Mouse (Mus musculus) myocyte (in vitro differentiated cells): ENCODE results near the gene Trhr2. TPM values are rescaled to one million over a fixed set of nuclear protein-coding genes. Genes with fewer than 3 reads are reported as not detected.
A peak's percentile ranks its signal among the peaks of the same experiment; 100 is the strongest.

ENCODE experiments used
- H3K27me3 ChIP-seq: one replicate; pipeline ENCODE4 v1.6.1; 2011; ENCODE audit not compliant: control insufficient read depth, insufficient read depth, insufficient read length
- H3K36me3 ChIP-seq: one replicate; pipeline ENCODE4 v1.6.1; 2011; ENCODE audit not compliant: control insufficient read depth, insufficient read depth
- H3K4me2 ChIP-seq: one replicate; pipeline ENCODE4 v1.6.1; 2011; ENCODE audit warnings: low read depth, control low read depth
- H3K4me3 ChIP-seq: one replicate; pipeline ENCODE4 v1.5.1; 2011; ENCODE audit warnings: mild to moderate bottlenecking, control low read depth, moderate library complexity
- H3K79me2 ChIP-seq: one replicate; pipeline ENCODE4 v1.6.1; 2011; ENCODE audit not compliant: control insufficient read depth, insufficient read depth
- H3ac ChIP-seq: one replicate; pipeline ENCODE4 v1.6.1; 2011; ENCODE audit not compliant: control insufficient read depth, insufficient read length
- CEBPB ChIP-seq: IDR thresholded peaks from 2 replicates; pipeline ENCODE4 v1.6.1; 2011; ENCODE audit warnings: mild to moderate bottlenecking, moderate library complexity; ENCODE audit not compliant: poor library complexity, insufficient read depth, severe bottlenecking
- E2F4 ChIP-seq: IDR thresholded peaks from one replicate; pipeline ENCODE4 v1.6.1; 2011; ENCODE audit warnings: mild to moderate bottlenecking, control low read depth, moderate library complexity; ENCODE audit not compliant: insufficient read depth
- MAX ChIP-seq: IDR thresholded peaks from one replicate; pipeline ENCODE4 v1.6.1; 2011; ENCODE audit warnings: low read depth, mild to moderate bottlenecking, control low read depth
- MYOD1 ChIP-seq, 3 experiments: IDR thresholded peaks; one replicate each; pipeline ENCODE4 v1.6.1; 2011; ENCODE audit warnings: control low read depth in 2 of 3, low read depth in 2 of 3, mild to moderate bottlenecking in 2 of 3, moderate library complexity in 1 of 3; ENCODE audit not compliant: insufficient read length in 2 of 3, control insufficient read depth in 1 of 3
- MYOG ChIP-seq, 3 experiments: IDR thresholded peaks; one replicate each; pipeline ENCODE4 v1.6.1; 2011; ENCODE audit warnings: control low read depth in 2 of 3, low read depth in 2 of 3, mild to moderate bottlenecking in 2 of 3; ENCODE audit not compliant: insufficient read length in 2 of 3, control insufficient read depth in 1 of 3, insufficient read depth in 1 of 3
- POLR2A ChIP-seq: IDR thresholded peaks from one replicate; pipeline ENCODE4 v1.6.1; 2011; ENCODE audit warnings: low read depth, mild to moderate bottlenecking, control low read depth, moderate library complexity; ENCODE audit not compliant: insufficient read length
- POLR2AphosphoS2 ChIP-seq: IDR thresholded peaks from one replicate; pipeline ENCODE4 v1.6.1; 2011; ENCODE audit warnings: low read depth, control low read depth; ENCODE audit not compliant: insufficient read length
- REST ChIP-seq: IDR thresholded peaks from one replicate; pipeline ENCODE4 v1.6.1; 2011; ENCODE audit warnings: mild to moderate bottlenecking, control low read depth, moderate library complexity; ENCODE audit not compliant: insufficient read depth, insufficient read length
- SRF ChIP-seq: IDR thresholded peaks from one replicate; pipeline ENCODE4 v1.6.1; 2011; ENCODE audit warnings: low read depth; ENCODE audit not compliant: control insufficient read depth, insufficient read length
- TCF12 ChIP-seq: IDR thresholded peaks from one replicate; pipeline ENCODE4 v1.6.1; 2011; ENCODE audit warnings: mild to moderate bottlenecking, control low read depth; ENCODE audit not compliant: poor library complexity, insufficient read depth, severe bottlenecking
- TCF3 ChIP-seq: IDR thresholded peaks from one replicate; pipeline ENCODE4 v1.6.1; 2011; ENCODE audit warnings: low read depth, control low read depth; ENCODE audit not compliant: insufficient read length
- USF1 ChIP-seq: IDR thresholded peaks from one replicate; pipeline ENCODE4 v1.6.1; 2011; ENCODE audit warnings: low read depth, mild to moderate bottlenecking, control low read depth, moderate library complexity
- polyA plus RNA-seq: library from polyadenylated mRNA; unstranded; fragments of >200 nt; fragmentation: generic; extraction: Trizol; gene quantifications from one replicate; pipeline ENCODE4 v1.2.1, GENCODE M21; 2012; ENCODE audit warnings: missing spikeins

The Trhr2 gene
- polyA plus RNA-seq, 1 experiment: not detected

DNA sequence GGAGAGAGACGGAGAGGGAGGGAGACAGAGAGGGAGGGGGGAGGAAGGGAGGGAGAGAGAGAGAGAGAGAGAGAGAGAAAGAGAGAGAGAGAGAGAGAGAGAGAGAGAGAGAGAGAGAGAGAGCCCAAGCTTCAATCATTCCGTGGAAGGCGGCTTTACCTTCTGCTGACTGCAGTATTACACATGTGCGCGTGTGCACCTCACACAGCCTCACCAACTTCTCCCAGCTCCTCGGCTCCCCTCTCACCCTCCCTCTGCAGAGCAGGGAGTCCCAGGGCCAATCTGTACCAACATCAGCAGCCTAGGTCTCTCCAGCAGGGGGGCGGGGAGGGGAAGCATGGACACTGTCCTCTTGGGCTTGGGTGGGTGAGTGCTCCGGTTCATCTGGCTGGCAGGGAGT, 2.4 kb upstream of the Trhr2 start:
- no peaks in the 10 kb centered on the region for H3K27me3 ChIP-seq
- H3ac ChIP-seq: no peak overlapping the region
- H3K79me2 ChIP-seq: no peaks in the 10 kb centered on the region
- no peak for TF ChIP-seq E2F4
- no peak for TF ChIP-seq MYOG (IDR thresholded peaks at IDR 0.05; ENCODE audit: control insufficient read depth in 1 of 3, insufficient read depth in 1 of 3, insufficient read length in 2 of 3, low read depth in 2 of 3)
- no peak for TF ChIP-seq MYOD1 (IDR thresholded peaks at IDR 0.05; ENCODE audit: control insufficient read depth in 1 of 3, insufficient read length in 2 of 3, low read depth in 2 of 3)
- TF ChIP-seq REST: no peak
- TF ChIP-seq POLR2A: no peak
- TF ChIP-seq CEBPB: no peak
- H3K36me3 ChIP-seq: no peaks in the 10 kb centered on the region
- no peak overlapping the region for H3K4me2 ChIP-seq
- no peak overlapping the region for H3K4me3 ChIP-seq

DNA sequence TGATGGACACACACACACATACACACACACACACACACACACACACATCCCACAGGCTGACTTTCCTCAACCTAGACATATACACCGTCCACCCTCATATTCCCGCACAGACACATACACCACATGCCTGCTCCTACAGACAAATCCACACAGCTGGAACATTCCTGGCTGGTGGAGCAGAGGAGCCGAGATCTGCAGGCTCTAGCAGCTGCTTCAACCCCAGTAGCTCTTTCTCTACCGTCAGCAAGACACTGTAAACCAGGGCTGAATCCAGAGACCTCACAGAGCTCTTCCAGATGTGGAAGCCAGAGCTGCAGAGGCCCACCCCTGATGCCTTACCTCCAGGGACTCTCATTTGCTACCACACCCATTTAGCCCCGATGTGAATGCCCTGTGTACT, 1.7 kb upstream of the Trhr2 start:
- Histone ChIP-seq H3K4me2 (no peak overlapping the region), H3K27me3 (no peaks in the 10 kb centered on the region), H3K36me3 (no peaks in the 10 kb centered on the region), H3ac (no peak overlapping the region), H3K79me2 (no peaks in the 10 kb centered on the region), H3K4me3 (no peak overlapping the region)
- TF ChIP-seq E2F4 (no peak), CEBPB (no peak), SRF (no peak), TCF12 (no peak), MYOG (IDR thresholded peaks at IDR 0.05; ENCODE audit: control insufficient read depth in 1 of 3, insufficient read depth in 1 of 3, insufficient read length in 2 of 3, low read depth in 2 of 3) (peak in 1 of 3 experiments; percentile 7), POLR2A (no peak), MAX (no peak), USF1 (no peak), TCF3 (no peak), MYOD1 (IDR thresholded peaks at IDR 0.05; ENCODE audit: control insufficient read depth in 1 of 3, insufficient read length in 2 of 3, low read depth in 2 of 3) (peak in 1 of 3 experiments; percentile 60)

DNA sequence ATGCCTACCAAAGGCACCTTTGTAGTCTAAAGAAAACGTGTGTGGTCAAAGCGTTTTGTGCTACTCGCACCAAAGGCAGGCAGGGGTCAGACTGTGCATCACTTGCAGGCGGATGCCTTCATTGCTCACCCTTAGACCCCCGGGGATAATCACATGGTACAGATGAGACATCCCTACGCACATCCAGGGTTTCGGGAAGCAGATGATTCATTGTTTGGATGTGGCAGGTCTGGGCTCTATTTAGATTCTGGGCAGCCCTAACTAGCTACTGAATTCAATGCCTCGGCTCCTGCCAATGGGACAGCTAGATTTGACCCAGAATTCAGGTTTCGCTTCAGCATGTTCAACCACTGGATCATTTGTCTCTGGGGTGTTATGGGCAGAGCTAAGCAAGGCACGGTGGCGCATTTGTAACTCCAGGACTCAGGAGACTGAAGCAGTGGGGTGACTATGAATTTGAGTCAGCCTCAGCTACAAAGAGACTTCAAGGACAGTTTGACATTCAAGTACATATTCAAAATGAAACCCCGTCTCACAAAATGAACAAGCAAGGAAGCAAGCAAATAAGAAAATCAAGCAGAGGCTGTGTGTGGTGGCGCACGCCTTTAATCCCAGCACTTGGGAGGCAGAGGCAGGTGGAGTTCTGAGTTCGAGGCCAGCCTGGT, 1.3 kb downstream of the Trhr2 start:
- Histone ChIP-seq H3K27me3 (no peaks in the 10 kb centered on the region), H3K79me2 (no peaks in the 10 kb centered on the region), H3K4me2 (peak overlapping the region; percentile 27), H3ac (no peak overlapping the region), H3K36me3 (no peaks in the 10 kb centered on the region), H3K4me3 (no peak overlapping the region)
- no peak for TF ChIP-seq REST
- TF ChIP-seq USF1: peak; percentile 48
- TF ChIP-seq MYOG (IDR thresholded peaks at IDR 0.05; ENCODE audit: control insufficient read depth in 1 of 3, insufficient read depth in 1 of 3, insufficient read length in 2 of 3, low read depth in 2 of 3): no peak
- no peak for TF ChIP-seq MAX

GRCm38 (mm10) chr8:122357641-122358040, 2.9 kb downstream of the Trhr2 start:
- Histone ChIP-seq H3K4me3 (no peak overlapping the region), H3K27me3 (no peaks in the 10 kb centered on the region), H3K79me2 (no peaks in the 10 kb centered on the region), H3K4me2 (no peak overlapping the region), H3K36me3 (no peaks in the 10 kb centered on the region), H3ac (no peak overlapping the region)
- TF ChIP-seq CEBPB: no peak
- TF ChIP-seq USF1: no peak
- TF ChIP-seq TCF12: no peak
- TF ChIP-seq SRF: no peak
- no peak for TF ChIP-seq POLR2AphosphoS2
- no peak for TF ChIP-seq MAX
- no peak for TF ChIP-seq REST
- TF ChIP-seq MYOD1 (IDR thresholded peaks at IDR 0.05; ENCODE audit: control insufficient read depth in 1 of 3, insufficient read length in 2 of 3, low read depth in 2 of 3): no peak
- no peak for TF ChIP-seq TCF3

DNA sequence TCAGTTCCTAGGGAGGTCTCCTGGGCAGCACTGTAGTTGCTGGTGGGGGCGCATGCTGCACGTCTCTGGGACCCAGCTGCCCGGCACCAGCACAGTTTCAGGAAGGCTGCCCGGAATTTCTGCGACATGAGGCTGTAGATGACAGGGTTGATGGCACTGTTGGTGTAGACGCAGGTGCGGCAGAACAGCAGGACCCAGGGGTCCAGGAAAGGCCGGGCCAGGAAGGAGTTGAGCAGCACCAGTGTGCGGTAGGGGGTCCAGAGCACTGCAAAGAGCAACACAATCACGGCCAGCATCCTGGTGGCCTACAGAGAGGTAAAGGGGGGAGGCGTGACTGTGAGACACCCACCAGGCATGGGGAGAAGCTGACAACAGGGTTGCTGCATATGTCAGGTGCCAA, 3.3 kb downstream of the Trhr2 start:
- Histone ChIP-seq H3K27me3 (no peaks in the 10 kb centered on the region), H3K79me2 (no peaks in the 10 kb centered on the region), H3ac (no peak overlapping the region), H3K36me3 (no peaks in the 10 kb centered on the region), H3K4me2 (no peak overlapping the region), H3K4me3 (no peak overlapping the region)
- TF ChIP-seq TCF3 (no peak), REST (no peak), POLR2A (no peak), MAX (no peak), POLR2AphosphoS2 (no peak), MYOD1 (IDR thresholded peaks at IDR 0.05; ENCODE audit: control insufficient read depth in 1 of 3, insufficient read length in 2 of 3, low read depth in 2 of 3) (no peak), E2F4 (no peak), TCF12 (no peak), MYOG (IDR thresholded peaks at IDR 0.05; ENCODE audit: control insufficient read depth in 1 of 3, insufficient read depth in 1 of 3, insufficient read length in 2 of 3, low read depth in 2 of 3) (no peak), CEBPB (no peak), SRF (no peak), USF1 (no peak)
